Mouse (Mus musculus): ENCODE results near the gene Gprc5c. TPM values are rescaled to one million over a fixed set of nuclear protein-coding genes. Genes with fewer than 3 reads are reported as not detected.

Gprc5c gene
- 40.7 and 50.1 TPM in 2 replicates for polyA plus RNA-seq (2016; fragmentation: Nextera tagmentation; extraction: Ambion mirVana)

GRCm38 (mm10) chr11:114850452-114851268 is at the start of gene Gprc5c:
Gene Gprc5c (plus strand): TSS chr11:114851152.
- H3K27me3 ChIP-seq (ENCODE audit: low read depth, poor library complexity, severe bottlenecking): peaks cover 23% of the 10 kb centered on the region; the same call in 1 of the 2 replicates
- peak within 1 kb of the TSS; percentile 93 for H3K27ac ChIP-seq
- H3K9me3 ChIP-seq (replicated peaks): no peaks in the 10 kb centered on the region
- peak; percentile 75 for DNase-seq (ENCODE audit: low spot score)
- H3K4me3 ChIP-seq: peak within 1 kb of the TSS; percentile 85
- H3K36me3 ChIP-seq: peaks cover 5% of the 10 kb centered on the region; the same call in 1 of the 2 replicates
- peaks cover 71% of the 10 kb centered on the region for H3K4me1 ChIP-seq
- WGBS: 1% methylated on average over 42 of the region's 43 CpGs

GRCm38 (mm10) chr11:114801906-114802305 is 49.0 kb upstream of the Gprc5c start:
- DNase-seq (ENCODE audit: low spot score): no peak
- WGBS: 83% methylated on average over 1 of the region's 1 CpGs

GRCm38 (mm10) chr11:114802540-114803267 is 48.2 kb upstream of the Gprc5c start:
- Histone ChIP-seq H3K36me3 (no peaks in the 10 kb centered on the region), H3K4me1 (peaks cover 19% of the 10 kb centered on the region), H3K4me3 (no peak overlapping the region), H3K27me3 (ENCODE audit: low read depth, poor library complexity, severe bottlenecking) (peaks cover 19% of the 10 kb centered on the region), H3K9me3 (replicated peaks) (no peaks in the 10 kb centered on the region), H3K27ac (peak overlapping the region; percentile 42)
- 68% methylated on average over 15 of the region's 15 CpGs for WGBS
- no peak for DNase-seq (ENCODE audit: low spot score)

More at GRCm38 (mm10) chr11:114801906-114802305, 49.0 kb upstream of the Gprc5c start:
- no peaks in the 10 kb centered on the region for H3K36me3 ChIP-seq
- peaks cover 25% of the 10 kb centered on the region for H3K27me3 ChIP-seq (ENCODE audit: low read depth, poor library complexity, severe bottlenecking)
- H3K27ac ChIP-seq: no peak overlapping the region
- peaks cover 12% of the 10 kb centered on the region for H3K4me1 ChIP-seq
- H3K4me3 ChIP-seq: no peak overlapping the region
- H3K9me3 ChIP-seq (replicated peaks): no peaks in the 10 kb centered on the region

- Histone ChIP-seq H3K27ac (no peak overlapping the region), H3K27me3 (ENCODE audit: low read depth, poor library complexity, severe bottlenecking) (peaks cover 19% of the 10 kb centered on the region), H3K9me3 (replicated peaks) (no peaks in the 10 kb centered on the region), H3K36me3 (no peaks in the 10 kb centered on the region), H3K4me1 (peaks cover 27% of the 10 kb centered on the region), H3K4me3 (no peak overlapping the region)
- 65% methylated on average over 8 of the region's 8 CpGs for WGBS
- no peak for DNase-seq (ENCODE audit: low spot score)
These were observed 47.0 kb upstream of the Gprc5c start for GRCm38 (mm10) chr11:114803990-114804389.

GRCm38 (mm10) chr11:114807025-114807424 is 43.9 kb upstream of the Gprc5c start:
- Histone ChIP-seq H3K27ac (no peak overlapping the region), H3K4me1 (peaks cover 45% of the 10 kb centered on the region), H3K36me3 (no peaks in the 10 kb centered on the region), H3K9me3 (replicated peaks) (no peaks in the 10 kb centered on the region), H3K4me3 (no peak overlapping the region), H3K27me3 (ENCODE audit: low read depth, poor library complexity, severe bottlenecking) (peaks cover 19% of the 10 kb centered on the region)
- WGBS: 75% methylated on average over 2 of the region's 2 CpGs
- no peak for DNase-seq (ENCODE audit: low spot score)

- Histone ChIP-seq H3K4me3 (no peak overlapping the region), H3K4me1 (peaks cover 42% of the 10 kb centered on the region), H3K9me3 (replicated peaks) (no peaks in the 10 kb centered on the region), H3K27me3 (ENCODE audit: low read depth, poor library complexity, severe bottlenecking) (peaks cover 19% of the 10 kb centered on the region), H3K27ac (no peak overlapping the region), H3K36me3 (no peaks in the 10 kb centered on the region)
- no peak for DNase-seq (ENCODE audit: low spot score)
- WGBS: 35% methylated on average over 14 of the region's 14 CpGs
These were observed 43.1 kb upstream of the Gprc5c start for GRCm38 (mm10) chr11:114807686-114808427.

GRCm38 (mm10) chr11:114809371-114809770 is 41.6 kb upstream of the Gprc5c start:
- peak overlapping the region; percentile 81; the same call in 1 of the 2 replicates for H3K27ac ChIP-seq
- no peak overlapping the region for H3K4me3 ChIP-seq
- H3K36me3 ChIP-seq: no peaks in the 10 kb centered on the region
- peaks cover 5% of the 10 kb centered on the region; the same call in 1 of the 2 replicates for H3K27me3 ChIP-seq (ENCODE audit: low read depth, poor library complexity, severe bottlenecking)
- no peaks in the 10 kb centered on the region for H3K9me3 ChIP-seq (replicated peaks)
- WGBS: 84% methylated on average over 1 of the region's 1 CpGs
- peaks cover 38% of the 10 kb centered on the region for H3K4me1 ChIP-seq
- DNase-seq (ENCODE audit: low spot score): no peak

- WGBS: 16% methylated on average over 4 of the region's 4 CpGs
- no peak for DNase-seq (ENCODE audit: low spot score)
These were observed 40.6 kb upstream of the Gprc5c start for GRCm38 (mm10) chr11:114810344-114810743.

GRCm38 (mm10) chr11:114812731-114813240 is 38.2 kb upstream of the Gprc5c start:
- Histone ChIP-seq H3K36me3 (no peaks in the 10 kb centered on the region), H3K9me3 (replicated peaks) (no peaks in the 10 kb centered on the region), H3K4me3 (no peak overlapping the region), H3K27me3 (ENCODE audit: low read depth, poor library complexity, severe bottlenecking) (no peaks in the 10 kb centered on the region), H3K27ac (peak overlapping the region; percentile 62), H3K4me1 (peaks cover 48% of the 10 kb centered on the region)
- WGBS: 13% methylated on average over 6 of the region's 6 CpGs
- DNase-seq (ENCODE audit: low spot score): peak; percentile 98

More at GRCm38 (mm10) chr11:114810344-114810743, 40.6 kb upstream of the Gprc5c start:
- Histone ChIP-seq H3K36me3 (no peaks in the 10 kb centered on the region), H3K9me3 (replicated peaks) (no peaks in the 10 kb centered on the region), H3K4me3 (no peak overlapping the region), H3K27me3 (ENCODE audit: low read depth, poor library complexity, severe bottlenecking) (0 out of 2 replicates have a peak, but pooled peaks cover 5% of the 10 kb centered on the region), H3K27ac (peak overlapping the region; percentile 81), H3K4me1 (peaks cover 47% of the 10 kb centered on the region)

- 69% methylated on average over 11 of the region's 11 CpGs for WGBS
- H3K4me3 ChIP-seq: no peak overlapping the region
- no peak for DNase-seq (ENCODE audit: low spot score)
- H3K36me3 ChIP-seq: no peaks in the 10 kb centered on the region
- H3K4me1 ChIP-seq: peaks cover 48% of the 10 kb centered on the region
- H3K27me3 ChIP-seq (ENCODE audit: low read depth, poor library complexity, severe bottlenecking): no peaks in the 10 kb centered on the region
- H3K9me3 ChIP-seq (replicated peaks): no peaks in the 10 kb centered on the region
- H3K27ac ChIP-seq: 0 out of 2 replicates have a peak overlapping the region, but pooled peaks have one; percentile 7
These were observed 35.9 kb upstream of the Gprc5c start for GRCm38 (mm10) chr11:114814873-114815592.

GRCm38 (mm10) chr11:114816934-114817333 is 34.0 kb upstream of the Gprc5c start:
- Histone ChIP-seq H3K27ac (0 out of 2 replicates have a peak overlapping the region, but pooled peaks have one; percentile 14), H3K4me1 (peaks cover 51% of the 10 kb centered on the region), H3K9me3 (replicated peaks) (no peaks in the 10 kb centered on the region), H3K4me3 (no peak overlapping the region), H3K36me3 (no peaks in the 10 kb centered on the region), H3K27me3 (ENCODE audit: low read depth, poor library complexity, severe bottlenecking) (no peaks in the 10 kb centered on the region)
- DNase-seq (ENCODE audit: low spot score): no peak
- WGBS: 94% methylated on average over 4 of the region's 4 CpGs

- Histone ChIP-seq H3K27ac (peak overlapping the region; percentile 73; the same call in 1 of the 2 replicates), H3K9me3 (replicated peaks) (no peaks in the 10 kb centered on the region), H3K4me1 (peaks cover 56% of the 10 kb centered on the region), H3K4me3 (no peak overlapping the region), H3K27me3 (ENCODE audit: low read depth, poor library complexity, severe bottlenecking) (no peaks in the 10 kb centered on the region), H3K36me3 (no peaks in the 10 kb centered on the region)
- DNase-seq (ENCODE audit: low spot score): no peak
- 94% methylated on average over 7 of the region's 7 CpGs for WGBS
These were observed 32.8 kb upstream of the Gprc5c start for GRCm38 (mm10) chr11:114818185-114818584.

Measured in limb, embryonic 10.5 days (tissue).